Mouse (Mus musculus) adrenal gland, postnatal 36 days (tissue): Measurements from ENCODE around the gene Ntm. TPM values are rescaled to one million over a fixed set of nuclear protein-coding genes. Genes with fewer than 3 reads are reported as not detected.
A peak's percentile ranks its signal among the peaks of the same experiment; 100 is the strongest.

Source experiments
- DNase-seq, 2 experiments: peaks; one replicate each; pipeline ENCODE4 v3.0.0; 2021; ENCODE audit warnings: mixed read lengths in 1 of 2
- total RNA-seq, 2 experiments: library from RNA; stranded (reverse); gene quantifications; 2 replicates each; pipeline ENCODE4 v1.2.3; 2021

Ntm gene
- total RNA-seq, 2 experiments from 2014 or later = 0.33 to 1.1 TPM

DNA sequence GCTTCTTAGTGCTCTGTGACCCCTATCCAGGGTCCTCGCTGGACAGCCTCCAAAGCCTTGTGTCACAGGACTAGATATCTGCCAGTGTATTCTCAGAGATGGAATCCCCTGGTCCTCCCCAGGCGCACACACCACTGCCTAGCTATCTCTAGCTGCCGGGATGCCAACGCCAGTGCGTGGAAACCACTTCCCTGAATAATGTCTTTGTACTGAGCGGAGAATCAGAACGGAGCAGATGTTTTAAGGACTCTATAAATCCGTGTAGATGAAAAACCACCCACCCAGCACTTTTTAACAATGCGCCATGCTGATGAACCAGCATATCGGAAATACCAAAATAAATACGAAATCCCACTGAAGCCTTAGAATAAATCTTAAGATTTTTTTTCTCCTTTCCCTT, 384.7 kb downstream of the Ntm start:
- no peak for DNase-seq

- no peak for DNase-seq
Measured at GRCm38 (mm10) chr9:29576051-29576533, 386.8 kb downstream of the Ntm start.

DNA sequence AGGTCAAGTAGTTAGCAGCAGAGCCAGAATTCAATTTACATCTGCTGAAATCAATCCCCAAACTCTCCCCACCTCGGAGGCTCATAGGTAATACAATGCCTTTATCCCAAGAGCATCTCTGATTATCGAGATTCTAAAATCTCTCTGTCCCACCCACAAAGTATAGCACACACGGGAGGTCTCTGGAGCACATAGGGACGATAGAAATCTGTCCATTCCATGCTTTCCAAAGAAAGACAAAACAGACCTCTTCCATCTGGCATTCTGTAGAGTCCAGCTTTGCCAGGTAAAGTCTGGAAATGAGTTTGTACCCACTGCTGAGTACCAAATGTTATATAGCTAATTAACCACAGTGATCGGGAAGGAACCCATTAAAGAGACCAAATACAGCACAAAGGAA, 388.4 kb downstream of the Ntm start:
- DNase-seq = no peak

GRCm38 (mm10) chr9:29568571-29568970, 394.4 kb downstream of the Ntm start:
- no peak for DNase-seq

DNA sequence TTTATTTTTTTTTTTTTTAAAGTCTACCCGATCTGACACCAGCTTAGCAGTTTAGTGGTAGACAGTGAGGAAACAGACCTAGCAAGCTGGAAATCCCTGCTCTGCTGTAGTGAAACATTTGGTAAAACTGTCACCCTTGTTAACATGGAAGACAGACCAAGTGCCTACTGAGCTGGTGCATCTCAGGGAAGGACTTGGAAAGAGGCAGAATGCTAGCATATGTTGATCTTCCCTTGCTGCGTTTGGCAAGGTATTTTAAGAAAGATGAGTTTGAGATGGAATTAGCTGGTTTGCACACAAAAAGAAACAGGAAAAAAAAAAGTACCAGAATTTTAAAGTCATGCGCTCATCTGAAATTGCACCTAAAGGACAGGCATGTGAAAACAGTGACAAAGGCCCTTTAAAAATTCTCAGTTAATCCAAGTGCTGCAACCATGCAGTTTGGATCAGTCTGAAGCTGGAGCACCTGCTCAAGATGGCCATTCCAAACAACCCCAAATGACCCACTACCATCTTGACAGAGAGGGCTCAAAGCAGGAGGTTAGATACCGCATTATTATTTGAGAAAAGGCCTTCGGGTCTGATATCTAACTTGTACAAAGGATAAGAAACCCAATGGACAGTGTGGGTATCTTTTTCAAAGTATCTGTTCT, 400.4 kb downstream of the Ntm start:
- no peak for DNase-seq

DNA sequence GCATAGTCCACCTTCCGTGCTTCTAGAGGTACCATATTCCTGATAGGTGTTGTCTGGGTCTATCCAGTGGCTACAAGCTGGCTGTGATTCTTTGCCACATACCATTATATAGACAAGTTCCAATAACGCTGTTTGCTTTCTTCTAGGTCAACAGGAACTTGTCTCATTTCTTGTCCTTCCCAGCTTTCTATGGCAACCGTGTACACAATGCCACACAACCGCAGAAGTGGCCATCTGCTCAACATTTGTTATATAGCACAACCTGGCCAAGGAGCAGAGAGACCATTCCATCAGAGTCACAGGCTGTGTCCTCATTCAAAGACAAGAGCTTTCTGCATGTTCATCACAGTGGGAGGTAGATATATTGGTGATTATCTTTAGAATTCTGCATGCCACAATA, 404.0 kb downstream of the Ntm start:
- no peak for DNase-seq

DNA sequence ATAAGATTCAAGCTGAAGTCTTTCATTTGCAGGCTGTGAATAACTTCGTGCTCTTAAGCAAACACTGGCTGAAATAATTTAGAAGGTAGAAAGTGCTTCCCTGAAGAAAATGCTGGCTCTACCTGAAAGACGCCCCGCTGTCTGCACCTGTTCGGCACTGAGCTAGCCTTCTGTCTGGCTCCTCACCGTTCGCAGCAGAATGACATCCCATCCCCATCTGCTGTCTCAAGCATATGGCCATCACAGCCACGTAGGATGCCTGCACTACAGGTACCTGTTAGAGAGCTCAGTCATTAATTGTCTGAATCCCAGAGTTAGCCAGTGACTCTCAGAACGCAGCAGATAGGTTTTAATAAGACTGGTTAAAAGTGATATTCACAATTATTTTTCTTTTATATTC, 412.4 kb downstream of the Ntm start:
- DNase-seq = no peak

DNA sequence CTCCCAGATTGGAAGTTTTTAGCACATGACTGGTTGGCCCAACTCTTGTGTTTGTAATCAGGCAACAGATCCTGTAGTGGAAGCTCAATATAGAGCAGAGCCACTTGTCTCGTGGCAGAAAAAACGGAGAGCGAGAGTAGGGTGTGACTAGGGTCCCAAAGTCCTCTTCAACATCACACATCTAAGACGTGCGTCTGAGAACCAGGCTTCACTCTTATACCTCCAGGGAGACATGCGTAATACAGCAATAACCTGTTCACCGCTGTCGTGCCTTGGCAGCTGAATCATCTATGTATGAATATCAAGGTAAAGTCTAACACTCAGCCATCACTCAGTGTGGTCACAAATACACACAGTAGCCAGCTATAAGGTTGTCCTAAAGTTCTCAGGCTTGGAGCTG, 412.8 kb downstream of the Ntm start:
- no peak for DNase-seq

DNA sequence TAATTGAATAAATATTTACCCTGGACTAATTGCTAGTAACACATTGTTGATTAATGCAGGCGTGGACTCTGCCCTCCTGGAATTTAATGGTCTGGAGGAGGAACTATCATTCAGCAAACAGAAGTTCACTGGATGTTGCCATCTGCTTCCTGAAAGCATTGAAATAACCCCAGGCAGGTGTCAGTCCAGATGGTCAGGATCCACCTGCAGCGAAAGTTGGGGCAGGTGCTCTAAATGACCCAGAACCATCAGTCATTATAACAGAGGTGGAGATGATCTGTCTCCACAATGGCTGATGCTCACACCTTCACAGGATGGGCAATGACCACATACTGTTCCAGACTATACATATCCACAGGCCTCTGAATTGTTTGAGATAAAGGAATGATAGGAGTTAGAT, 426.5 kb downstream of the Ntm start:
- DNase-seq = no peak

GRCm38 (mm10) chr9:29534773-29535172, 428.2 kb downstream of the Ntm start:
- no peak for DNase-seq

GRCm38 (mm10) chr9:29534304-29534703, 428.6 kb downstream of the Ntm start:
- DNase-seq = no peak

DNA sequence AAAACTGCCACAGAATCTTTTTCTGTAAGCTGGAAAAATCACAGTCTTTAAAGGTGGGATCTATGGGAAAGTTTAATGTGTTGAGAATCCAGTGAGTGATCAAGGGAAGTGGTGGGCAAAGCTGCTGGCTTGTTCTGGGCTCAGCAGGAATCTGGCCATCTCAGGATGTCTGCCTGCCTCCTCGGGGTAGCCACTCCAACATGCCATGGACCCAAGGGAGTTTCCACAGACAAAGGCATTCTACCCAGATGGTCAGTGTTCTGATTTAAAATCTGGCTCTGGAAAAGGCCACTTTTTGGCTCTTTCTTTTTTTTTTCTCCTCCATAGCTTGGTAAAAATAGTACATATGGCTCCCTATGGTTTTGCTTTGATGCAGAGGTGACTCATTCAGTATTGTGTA, 429.4 kb downstream of the Ntm start:
- DNase-seq = no peak

GRCm38 (mm10) chr9:29531147-29531917, 431.6 kb downstream of the Ntm start:
- no peak for DNase-seq

DNA sequence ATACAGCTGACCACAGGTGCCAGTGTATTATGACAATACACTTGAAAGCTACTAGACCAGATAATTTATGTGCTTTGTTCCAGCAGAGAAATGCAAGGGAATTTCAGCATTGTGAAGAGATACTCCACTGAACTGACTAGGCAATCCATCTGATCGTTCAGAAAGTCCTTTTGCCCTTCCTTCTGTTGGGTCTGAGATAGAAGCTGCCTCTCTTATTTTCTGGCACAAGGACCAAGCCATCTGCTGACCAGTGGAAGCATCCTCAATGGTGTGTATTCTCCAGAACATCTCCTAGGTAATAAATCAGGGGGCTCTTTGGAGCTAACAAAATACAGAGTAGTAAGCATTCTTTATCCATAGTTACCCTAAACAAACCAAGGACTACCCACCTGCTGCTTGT, 438.8 kb downstream of the Ntm start:
- DNase-seq = no peak

DNA sequence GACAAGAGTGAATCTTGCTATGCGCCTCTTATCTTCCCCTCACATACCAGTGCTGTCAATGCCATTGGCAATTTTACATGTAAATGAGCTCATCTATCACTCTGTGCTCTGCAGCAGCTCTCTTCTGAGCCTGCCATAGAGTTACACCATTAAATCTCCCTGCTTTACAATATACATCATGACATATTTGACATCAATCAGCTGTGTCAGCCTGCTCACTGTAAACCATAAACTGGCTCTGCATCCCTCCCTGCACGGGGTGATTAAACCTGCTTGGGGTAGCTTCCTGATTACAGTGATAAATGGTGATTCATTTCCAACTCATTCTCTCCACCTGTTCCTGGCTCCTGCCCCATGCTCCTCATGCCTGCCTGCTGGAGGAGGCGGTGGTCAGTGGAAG, 439.7 kb downstream of the Ntm start:
- no peak for DNase-seq

- DNase-seq = no peak
Measured at GRCm38 (mm10) chr9:29519181-29519580, 443.8 kb downstream of the Ntm start.

DNA sequence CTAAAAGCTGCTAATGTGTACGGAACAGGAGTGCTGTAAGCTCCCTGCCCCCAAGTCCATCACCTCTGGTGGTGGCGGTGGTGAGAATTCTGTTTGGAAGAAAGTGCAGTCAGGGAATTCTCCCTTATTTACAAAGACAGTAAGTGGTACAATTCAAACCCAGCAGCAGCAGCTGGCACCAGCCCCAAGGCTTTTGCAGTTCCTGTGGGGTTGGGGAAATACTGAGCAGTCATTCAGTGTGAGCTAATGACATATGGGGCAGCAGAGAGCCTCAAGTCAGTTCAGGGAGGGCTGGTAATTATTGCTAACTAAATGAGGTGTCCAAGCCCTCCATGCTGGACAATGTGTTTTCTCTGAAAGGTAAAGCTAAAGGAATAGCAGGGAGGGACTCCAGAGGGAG, 446.3 kb downstream of the Ntm start:
- peak; percentile 25 to 44 for DNase-seq

DNA sequence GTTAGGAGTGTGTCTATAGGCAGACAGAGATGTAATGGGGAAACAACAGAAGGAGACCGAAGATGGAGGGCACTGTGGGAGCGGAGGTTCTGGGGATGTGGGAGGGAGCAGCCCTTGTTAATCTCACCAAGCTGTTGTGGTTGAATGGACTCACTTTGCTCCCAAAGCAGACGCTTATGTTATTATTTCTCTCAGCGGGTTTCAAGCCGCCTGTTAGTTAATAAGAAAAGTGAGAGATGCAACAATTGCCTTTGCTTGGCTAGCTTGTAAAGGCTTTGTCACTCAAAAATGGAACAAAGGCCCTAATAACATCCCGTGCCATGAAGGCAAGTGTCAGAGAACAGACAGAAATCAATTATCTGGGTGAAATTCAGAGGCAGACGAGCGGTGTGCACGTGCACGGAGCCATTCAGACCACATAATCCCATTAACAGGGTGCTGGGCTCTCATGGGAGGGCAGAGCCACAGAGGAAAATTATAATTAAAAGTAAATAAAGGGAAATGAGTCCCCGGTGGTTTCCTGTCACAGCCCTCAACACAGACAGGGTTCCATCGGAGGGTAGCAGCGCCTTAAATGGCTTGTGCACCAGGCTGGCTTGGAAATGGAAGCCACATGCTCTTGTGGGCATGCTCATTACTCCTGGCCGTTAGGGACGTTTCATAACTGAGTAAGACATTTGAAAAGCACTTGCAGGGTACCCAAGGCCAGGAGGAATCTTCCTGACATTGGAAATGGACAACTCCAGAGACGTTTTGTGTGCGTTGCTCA, 448.2 kb downstream of the Ntm start:
- no peak for DNase-seq

GRCm38 (mm10) chr9:29496002-29496401, 466.9 kb downstream of the Ntm start:
- DNase-seq = no peak

DNA sequence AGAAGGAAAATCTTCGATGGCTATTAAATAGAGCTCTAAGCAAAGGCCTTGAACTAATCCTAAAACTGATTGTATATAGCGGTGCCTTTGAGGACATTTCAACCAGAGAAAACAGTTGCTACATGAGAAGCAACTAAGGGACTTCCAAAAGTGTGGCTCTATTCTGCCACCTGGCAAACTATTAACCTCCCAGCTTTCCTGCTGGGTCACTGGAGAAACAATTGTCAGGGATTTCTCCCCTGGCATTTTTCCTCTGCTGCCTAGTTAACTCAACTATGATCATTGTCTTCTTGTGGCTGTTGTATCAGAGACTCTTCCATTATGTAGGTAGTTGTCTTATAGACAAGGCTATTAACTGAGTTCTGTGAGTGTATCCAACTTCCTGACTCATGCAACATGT, 480.7 kb downstream of the Ntm start:
- DNase-seq = no peak

DNA sequence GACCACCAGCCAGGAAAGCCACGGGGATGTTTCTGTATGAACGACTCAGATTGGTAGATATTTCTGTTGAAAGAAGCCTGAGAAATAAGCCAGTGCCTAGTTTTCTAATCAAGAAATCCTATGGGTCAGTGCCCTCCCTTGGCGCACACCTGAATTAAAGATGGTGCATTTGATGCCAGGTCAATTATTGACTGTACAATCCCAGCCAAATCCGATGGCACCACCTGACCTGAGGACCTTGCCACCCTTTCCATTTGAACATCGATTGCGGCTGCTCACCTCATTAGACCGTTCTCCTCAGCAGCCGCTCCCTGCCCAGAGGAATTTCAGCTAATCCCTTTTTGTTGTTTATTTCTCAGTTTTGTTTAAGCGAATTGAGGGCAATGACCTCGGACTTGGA, 483.9 kb downstream of the Ntm start:
- no peak for DNase-seq

- no peak for DNase-seq
Measured at GRCm38 (mm10) chr9:29477219-29477618, 485.7 kb downstream of the Ntm start.

- DNase-seq = no peak
Measured at GRCm38 (mm10) chr9:29473418-29473817, 489.5 kb downstream of the Ntm start.
